Mouse (Mus musculus) E14TG2a.4 (cell line): ENCODE results near the gene Ubash3b.

ENCODE experiments used
- H3K27me3 ChIP-seq: 2 replicates; pipeline ENCODE4 v1.6.1; 2014; ENCODE audit warnings: low read length, control low read depth; ENCODE audit not compliant: insufficient read depth
- H3K36me3 ChIP-seq: 2 replicates; pipeline ENCODE4 v1.6.1; 2014; ENCODE audit warnings: low read length, control low read depth; ENCODE audit not compliant: insufficient read depth
- H3K4me1 ChIP-seq: replicated peaks from 2 replicates; pipeline ENCODE4 v1.6.1; 2014; ENCODE audit warnings: low read depth, low read length, control low read depth
- H3K4me3 ChIP-seq: replicated peaks from 2 replicates; pipeline ENCODE4 v1.5.1; 2014; ENCODE audit warnings: mild to moderate bottlenecking, low read length
- H3K9me3 ChIP-seq: 2 replicates; pipeline ENCODE4 v1.6.1; 2014; ENCODE audit warnings: low read length, control low read depth
- CTCF ChIP-seq: conservative IDR thresholded peaks from 2 replicates; pipeline ENCODE4 v1.5.1; 2014; ENCODE audit warnings: low read length
- NANOG ChIP-seq: IDR thresholded peaks from 2 replicates; pipeline ENCODE4 v1.6.1; 2014; ENCODE audit warnings: borderline replicate concordance, low read length, mixed read lengths
- POU5F1 ChIP-seq: IDR thresholded peaks from 2 replicates; pipeline ENCODE4 v1.6.1; 2014; ENCODE audit warnings: low read length, borderline replicate concordance

Gene Ubash3b

GRCm38 (mm10) chr9:41050331-41051079 is 111.0 kb downstream of the Ubash3b start:
- Histone ChIP-seq H3K9me3 (no peaks in the 10 kb centered on the region), H3K4me1 (no peaks in the 10 kb centered on the region), H3K36me3 (no peaks in the 10 kb centered on the region), H3K4me3 (no peak overlapping the region), H3K27me3 (peaks cover 7% of the 10 kb centered on the region)
- TF ChIP-seq NANOG (no peak), POU5F1 (no peak), CTCF (no peak)

DNA sequence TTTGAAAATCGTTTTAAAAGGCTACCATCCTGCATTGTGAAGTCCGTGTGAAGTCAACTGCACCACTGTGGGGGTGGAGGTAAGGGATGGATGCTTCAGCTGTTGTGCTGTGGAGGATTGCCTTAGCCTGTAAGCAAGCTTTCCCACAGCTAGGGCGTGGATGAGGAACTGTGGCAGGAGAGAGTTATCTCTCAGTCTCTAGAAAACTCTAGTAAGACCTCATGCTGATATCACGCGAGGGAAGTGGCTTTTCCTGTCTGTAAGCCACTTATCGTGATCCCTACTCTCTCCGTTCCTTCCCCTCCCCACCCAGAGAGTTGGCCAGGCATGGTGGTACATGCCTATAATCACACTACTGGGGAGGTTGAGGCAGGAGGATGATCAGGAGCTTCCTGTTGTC is 112.2 kb downstream of the Ubash3b start:
- no peak for TF ChIP-seq CTCF
- TF ChIP-seq POU5F1: no peak
- no peak for TF ChIP-seq NANOG
- Histone ChIP-seq H3K36me3 (no peaks in the 10 kb centered on the region), H3K27me3 (peaks cover 7% of the 10 kb centered on the region), H3K4me1 (no peaks in the 10 kb centered on the region), H3K9me3 (no peaks in the 10 kb centered on the region), H3K4me3 (no peak overlapping the region)

- Histone ChIP-seq H3K4me1 (no peaks in the 10 kb centered on the region), H3K9me3 (no peaks in the 10 kb centered on the region), H3K27me3 (peaks cover 7% of the 10 kb centered on the region), H3K4me3 (no peak overlapping the region), H3K36me3 (no peaks in the 10 kb centered on the region)
- no peak for TF ChIP-seq POU5F1
- TF ChIP-seq NANOG: no peak
- TF ChIP-seq CTCF: no peak
These were observed 112.7 kb downstream of the Ubash3b start for GRCm38 (mm10) chr9:41048820-41049219.

DNA sequence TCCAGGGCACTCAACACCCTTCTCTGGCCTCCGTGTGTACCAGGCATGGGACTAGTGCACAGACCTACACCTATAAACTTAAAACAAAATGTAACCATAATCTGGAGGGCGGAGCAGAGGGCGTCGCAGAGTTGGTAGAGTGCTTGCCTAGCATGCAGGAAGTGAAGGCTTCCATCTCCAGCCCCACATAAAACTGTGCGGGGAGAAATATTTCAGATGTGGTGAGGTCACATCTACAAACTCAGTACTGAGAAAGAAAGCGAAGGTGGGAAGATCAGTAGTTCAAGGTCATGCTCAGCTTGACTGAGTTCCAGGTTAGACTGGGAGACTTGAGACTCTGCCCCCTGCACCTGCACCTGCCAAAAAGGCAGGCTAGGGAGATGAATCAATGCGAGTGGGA is 113.3 kb downstream of the Ubash3b start:
- Histone ChIP-seq H3K27me3 (peaks cover 7% of the 10 kb centered on the region), H3K36me3 (no peaks in the 10 kb centered on the region), H3K4me1 (no peaks in the 10 kb centered on the region), H3K4me3 (no peak overlapping the region), H3K9me3 (no peaks in the 10 kb centered on the region)
- no peak for TF ChIP-seq CTCF
- TF ChIP-seq NANOG: no peak
- no peak for TF ChIP-seq POU5F1

- Histone ChIP-seq H3K27me3 (peaks cover 6% of the 10 kb centered on the region), H3K4me1 (no peaks in the 10 kb centered on the region), H3K4me3 (no peak overlapping the region), H3K36me3 (no peaks in the 10 kb centered on the region), H3K9me3 (no peaks in the 10 kb centered on the region)
- no peak for TF ChIP-seq POU5F1
- TF ChIP-seq CTCF: no peak
- no peak for TF ChIP-seq NANOG
These were observed 113.8 kb downstream of the Ubash3b start for GRCm38 (mm10) chr9:41047654-41048053.

DNA sequence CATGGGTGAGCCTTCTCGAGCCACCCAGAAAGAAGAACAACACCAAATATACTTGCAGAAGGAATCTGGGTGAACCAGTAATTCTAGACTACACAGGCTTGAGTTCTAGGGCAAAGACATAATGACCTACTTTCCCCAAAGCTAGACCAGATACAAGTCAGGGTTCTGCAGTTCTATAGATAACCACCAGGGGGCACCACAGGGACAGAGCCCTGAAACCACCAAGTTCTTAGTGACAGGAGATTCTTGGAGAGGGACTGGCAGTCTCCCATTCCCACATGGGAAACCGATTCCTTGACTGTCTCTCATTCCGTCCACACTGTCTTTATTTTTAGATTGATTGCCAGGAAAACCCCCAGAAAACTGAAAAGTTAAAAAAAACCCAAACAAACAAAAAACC is 116.9 kb downstream of the Ubash3b start:
- H3K36me3 ChIP-seq: no peaks in the 10 kb centered on the region
- no peaks in the 10 kb centered on the region for H3K27me3 ChIP-seq
- no peaks in the 10 kb centered on the region for H3K4me1 ChIP-seq
- H3K9me3 ChIP-seq: no peaks in the 10 kb centered on the region
- no peak overlapping the region for H3K4me3 ChIP-seq
- TF ChIP-seq NANOG (no peak), POU5F1 (no peak), CTCF (peak; percentile 84)

DNA sequence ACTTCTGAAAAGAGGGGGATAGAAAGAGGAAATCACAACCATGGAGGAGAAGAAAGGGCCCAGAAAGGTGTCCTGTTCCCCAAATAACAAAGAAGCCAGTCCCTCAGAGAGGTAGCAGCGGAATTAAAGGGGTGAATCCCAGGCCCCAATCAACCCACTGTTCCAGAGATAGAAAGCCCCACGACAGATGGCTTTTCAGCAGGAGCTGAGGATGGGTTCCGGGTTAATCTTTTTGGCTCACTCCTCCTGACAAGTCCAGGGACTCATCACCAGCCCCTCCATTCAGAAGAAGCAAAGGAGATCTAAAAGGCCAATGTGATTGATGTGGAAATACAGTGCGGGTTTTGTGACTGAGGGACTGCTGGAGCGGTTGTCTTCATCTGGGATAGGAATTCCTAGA is 117.9 kb downstream of the Ubash3b start:
- Histone ChIP-seq H3K4me3 (no peak overlapping the region), H3K27me3 (no peaks in the 10 kb centered on the region), H3K9me3 (no peaks in the 10 kb centered on the region), H3K4me1 (no peaks in the 10 kb centered on the region), H3K36me3 (no peaks in the 10 kb centered on the region)
- TF ChIP-seq NANOG: no peak
- TF ChIP-seq POU5F1: no peak
- TF ChIP-seq CTCF: no peak

- no peak overlapping the region for H3K4me3 ChIP-seq
- H3K4me1 ChIP-seq: no peaks in the 10 kb centered on the region
- H3K27me3 ChIP-seq: no peaks in the 10 kb centered on the region
- no peaks in the 10 kb centered on the region for H3K9me3 ChIP-seq
- TF ChIP-seq NANOG: no peak
- TF ChIP-seq CTCF: no peak
- TF ChIP-seq POU5F1: no peak
- H3K36me3 ChIP-seq: no peaks in the 10 kb centered on the region
These were observed 120.1 kb downstream of the Ubash3b start for GRCm38 (mm10) chr9:41041404-41041803.

DNA sequence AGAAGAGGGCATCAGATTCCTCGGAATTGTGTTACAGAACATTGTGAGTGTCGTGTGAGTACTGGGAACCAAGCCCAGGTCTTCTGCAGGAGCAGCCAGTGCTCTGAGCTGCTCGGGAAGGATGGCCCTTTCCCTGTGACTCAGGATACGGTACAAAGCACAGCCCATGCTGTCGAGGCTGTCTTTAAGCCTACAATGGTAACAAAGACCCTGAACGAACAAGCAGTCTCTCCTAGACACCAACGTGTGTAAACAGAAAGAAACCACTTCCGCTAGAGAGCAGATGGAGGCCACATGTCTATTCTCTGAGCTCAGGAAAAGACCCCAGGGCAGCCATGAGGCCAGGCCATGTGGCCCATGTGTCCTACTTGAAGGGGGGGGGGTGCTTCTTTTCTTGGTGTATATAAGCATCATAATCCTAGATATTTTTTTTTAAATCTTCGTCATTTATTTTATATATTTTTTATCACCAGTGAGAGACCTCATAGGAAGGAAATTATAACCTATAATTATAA is 123.3 kb downstream of the Ubash3b start:
- no peaks in the 10 kb centered on the region for H3K4me1 ChIP-seq
- TF ChIP-seq NANOG (no peak), POU5F1 (no peak), CTCF (no peak)
- H3K9me3 ChIP-seq: peaks cover 21% of the 10 kb centered on the region
- no peaks in the 10 kb centered on the region for H3K27me3 ChIP-seq
- H3K36me3 ChIP-seq: no peaks in the 10 kb centered on the region
- H3K4me3 ChIP-seq: no peak overlapping the region
